Comparison of ENCODE assay signal across 7 mouse cellular contexts in genomic region chr11:32956993-32957392, GRCm38 (mm10).
A peak's percentile ranks its signal among the peaks of the same experiment; 100 is the strongest.
DNase-seq lines count a peak whose midpoint lies in the region; ATAC-seq and TF ChIP-seq lines count a peak whose summit lies in the region.

No protein-coding gene starts in this region.

- no peak for ATAC-seq in hindbrain, embryonic 14.5 days (ENCODE audit: low FRiP score)

- no peaks in the 10 kb centered on the region for H3K27me3 ChIP-seq in hindbrain, embryonic 14.5 days (ENCODE audit: control insufficient read depth, insufficient read depth, low read length)

- peak; percentile 33 for DNase-seq in R1 (ENCODE audit: low read depth, low spot score)
- peak; percentile 10 to 17 for DNase-seq in adrenal gland, postnatal 4 days (ENCODE audit: low spot score in 2 of 2)
- DNase-seq in hindbrain, embryonic 14.5 days (ENCODE audit: low spot score): peak; percentile 46
- DNase-seq in left cerebral cortex, postnatal 14 days (ENCODE audit: low spot score in 2 of 2): peak; percentile 52 to 58
- no peak for DNase-seq in thymus, postnatal 25 days

- H3K4me1 ChIP-seq in embryonic fibroblast, embryonic 13.5 days (ENCODE audit: control insufficient read depth, insufficient read depth, low read length): no peaks in the 10 kb centered on the region; the same call in 1 of the 2 replicates
- H3K4me1 ChIP-seq in hindbrain, embryonic 14.5 days (replicated peaks; ENCODE audit: control insufficient read depth, insufficient read depth, low read length): no peaks in the 10 kb centered on the region
- H3K4me1 ChIP-seq in olfactory bulb, adult 2 months (ENCODE audit: control insufficient read depth, insufficient read depth, low read length): no peaks in the 10 kb centered on the region

- H3K9me3 ChIP-seq in hindbrain, embryonic 14.5 days (ENCODE audit: control insufficient read depth, low read length): no peaks in the 10 kb centered on the region

- WGBS in hindbrain, embryonic 14.5 days: 32% methylated on average over 7 of the region's 7 CpGs
- WGBS in olfactory bulb, adult 2 months: 34% methylated on average over 7 of the region's 7 CpGs

- no peaks in the 10 kb centered on the region for H3K36me3 ChIP-seq in hindbrain, embryonic 14.5 days (replicated peaks; ENCODE audit: control insufficient read depth, insufficient read depth)

- H3K4me2 ChIP-seq in hindbrain, embryonic 14.5 days (replicated peaks): no peak overlapping the region

- no peak overlapping the region for H3K4me3 ChIP-seq in embryonic fibroblast, embryonic 13.5 days (ENCODE audit: insufficient read depth, low read length)
- no peak overlapping the region for H3K4me3 ChIP-seq in hindbrain, embryonic 14.5 days (replicated peaks; ENCODE audit: low read length)
- H3K4me3 ChIP-seq in olfactory bulb, adult 2 months (ENCODE audit: insufficient read depth, low read depth, low read length): no peak overlapping the region

- no peak for TF ChIP-seq POLR2A in embryonic fibroblast, embryonic 13.5 days (IDR thresholded peaks at IDR 0.05; ENCODE audit: low read depth, low read length)
- no peak for TF ChIP-seq POLR2A in olfactory bulb, adult 2 months (IDR thresholded peaks at IDR 0.05; ENCODE audit: insufficient read depth, low read depth, low read length)

- intact Hi-C loops in left cerebral cortex, postnatal 14 days (cut with DNase I): loop anchor here (5.0 to 10.0 kb wide), 2 partner anchors 152 to 240 kb away; no protein-coding TSS in a partner anchor

- no peak overlapping the region for H3K27ac ChIP-seq in embryonic fibroblast, embryonic 13.5 days (ENCODE audit: insufficient read depth, low read length)
- H3K27ac ChIP-seq in hindbrain, embryonic 14.5 days: no peak overlapping the region
- H3K27ac ChIP-seq in olfactory bulb, adult 2 months (ENCODE audit: insufficient read depth, low read depth, low read length): no peak overlapping the region

- no peak overlapping the region for H3K9ac ChIP-seq in hindbrain, embryonic 14.5 days

- peak; percentile 79 for TF ChIP-seq CTCF in embryonic fibroblast, embryonic 13.5 days (IDR thresholded peaks at IDR 0.05; ENCODE audit: borderline replicate concordance, insufficient read depth, low read length)
- TF ChIP-seq CTCF in olfactory bulb, adult 2 months (IDR thresholded peaks at IDR 0.05; ENCODE audit: insufficient read depth, low read depth, low read length): 0 out of 2 replicates have a peak, but pooled peaks have one; percentile 16
